In genomic region chr14:77961741-77962140, GRCm38 (mm10) we compare ENCODE assay signal across 9 mouse cellular contexts.
"Had no signal": no experiment of that assay in that cellular context is flagged by ENCODE, and none has a peak within 500 bp of the region (broad histone marks: within the 10 kb centered on the region; RNA-seq: fewer than 3 reads in every experiment).

No protein-coding gene starts in this region.

- DNase-seq: lung, adult 18-20 months; lung, embryonic 14.5 days; lung, postnatal 10 days; lung, postnatal 4 days; midbrain, embryonic 14.5 days; right cerebral cortex, postnatal 14 days; thymus, adult 2 months; thymus, postnatal 25 days; thymus, postnatal 4 days had no signal
